ENCODE assay signal across 8 mouse cellular contexts in genomic region chr1:58711365-58712016, GRCm38 (mm10). TPM values are rescaled to one million over a fixed set of nuclear protein-coding genes. Genes with fewer than 3 reads are reported as not detected.
A peak's percentile ranks its signal among the peaks of the same experiment; 100 is the strongest.
DNase-seq lines count a peak whose midpoint lies in the region; ATAC-seq lines count a peak whose summit lies in the region.

TSS of gene Cflar (plus strand) at chr1:58711508.

- peak within 1 kb of the TSS; percentile 88 for H3K27ac ChIP-seq in forebrain, embryonic 16.5 days (ENCODE audit: low read length)

- peak; percentile 43 for DNase-seq in MEL-GATA-1-ER (ENCODE audit: extremely low read depth, low read depth)
- DNase-seq in cerebellum, adult 18-20 months: peak; percentile 61 to 72
- peak; percentile 81 for DNase-seq in heart, postnatal 4 days
- DNase-seq in layer of hippocampus, postnatal 10 days (ENCODE audit: low spot score in 2 of 2): peak; percentile 62 to 68
- peak; percentile 84 for DNase-seq in lung, postnatal 14 days
- DNase-seq in ovary, postnatal 36 days (ENCODE audit: low spot score): peak; percentile 78
- peak; percentile 77 to 79 for DNase-seq in thymus, postnatal 36 days

- H3K4me3 ChIP-seq in forebrain, embryonic 16.5 days (replicated peaks; ENCODE audit: low read length): peak within 1 kb of the TSS; percentile 66

- peak within 1 kb of the TSS; percentile 83 for H3K9ac ChIP-seq in forebrain, embryonic 16.5 days (replicated peaks; ENCODE audit: low read depth, low read length)

- peaks cover 11% of the 10 kb centered on the region for H3K4me1 ChIP-seq in forebrain, embryonic 16.5 days (replicated peaks; ENCODE audit: control insufficient read depth, insufficient read depth, low read length)

- under 1% methylated on average over 45 of the region's 45 CpGs for WGBS in forebrain, embryonic 16.5 days

- H3K27me3 ChIP-seq in forebrain, embryonic 16.5 days (replicated peaks; ENCODE audit: control insufficient read depth, insufficient read depth, low read length): no peaks in the 10 kb centered on the region

- no peaks in the 10 kb centered on the region for H3K36me3 ChIP-seq in forebrain, embryonic 16.5 days (ENCODE audit: control insufficient read depth, insufficient read depth)

- no peaks in the 10 kb centered on the region for H3K9me3 ChIP-seq in forebrain, embryonic 16.5 days (ENCODE audit: control insufficient read depth, low read length)

- H3K4me2 ChIP-seq in forebrain, embryonic 16.5 days (ENCODE audit: low read length): peak within 1 kb of the TSS; percentile 76

- peak; percentile 85 for ATAC-seq in forebrain, embryonic 16.5 days

RNA-seq across cellular contexts. Expression of gene Cflar, which starts in this region (rescaled TPM):
- 15.8 and 18.1 TPM in 2 replicates for polyA plus RNA-seq in forebrain, embryonic 16.5 days (2015; fragmentation: Nextera tagmentation; extraction: Ambion mirVana)
- total RNA-seq in heart, postnatal 4 days (2021): 10 to 100 TPM; 52.1 to 63.0 TPM
- total RNA-seq in layer of hippocampus, postnatal 10 days (2021): 10 to 100 TPM; 32.7 to 32.9 TPM

Comparison
In these comparisons a context has a peak if more than half of its experiments do, and no peak if none do; other contexts are left out.
1. Peak in every context shown above with its lines: DNase-seq, ATAC-seq, H3K4me3 ChIP-seq and H3K27ac ChIP-seq.